Mouse (Mus musculus): ENCODE results near the gene Chst8.

Chst8 gene

GRCm38 (mm10) chr7:34669336-34669735 lies 143.2 kb downstream of the Chst8 start:
- no peak for ATAC-seq (ENCODE audit: low TSS enrichment)

GRCm38 (mm10) chr7:34667874-34668273 lies 144.6 kb downstream of the Chst8 start:
- ATAC-seq (ENCODE audit: low TSS enrichment) = no peak

GRCm38 (mm10) chr7:34663145-34663544 lies 149.4 kb downstream of the Chst8 start:
- no peak for ATAC-seq (ENCODE audit: low TSS enrichment)

GRCm38 (mm10) chr7:34662227-34662626 lies 150.3 kb downstream of the Chst8 start:
- no peak for ATAC-seq (ENCODE audit: low TSS enrichment)

GRCm38 (mm10) chr7:34659386-34660085 lies 153.0 kb downstream of the Chst8 start:
- ATAC-seq (ENCODE audit: low TSS enrichment) = no peak

GRCm38 (mm10) chr7:34656632-34657031 lies 155.9 kb downstream of the Chst8 start, which contains the start of gene Kctd15:
Gene Kctd15, minus strand, starts transcription at chr7:34656732.
- ATAC-seq (ENCODE audit: low TSS enrichment) = no peak

GRCm38 (mm10) chr7:34655086-34655839 lies 157.2 kb downstream of the Chst8 start:
- peak; percentile 83 for ATAC-seq (ENCODE audit: low TSS enrichment)

GRCm38 (mm10) chr7:34654441-34655085 lies 157.9 kb downstream of the Chst8 start:
- ATAC-seq (ENCODE audit: low TSS enrichment) = 0 out of 2 replicates have a peak, but pooled peaks have one; percentile 2

- ATAC-seq (ENCODE audit: low TSS enrichment) = no peak
These were observed 158.6 kb downstream of the Chst8 start for GRCm38 (mm10) chr7:34653731-34654440.

GRCm38 (mm10) chr7:34652751-34653502 lies 159.6 kb downstream of the Chst8 start:
- no peak for ATAC-seq (ENCODE audit: low TSS enrichment)

- ATAC-seq (ENCODE audit: low TSS enrichment) = no peak
These were observed 161.1 kb downstream of the Chst8 start for GRCm38 (mm10) chr7:34651381-34651780.

- peak; percentile 29; the same call in 1 of the 2 replicates for ATAC-seq (ENCODE audit: low TSS enrichment)
These were observed 165.5 kb downstream of the Chst8 start for GRCm38 (mm10) chr7:34647052-34647451.

- peak; percentile 96 for ATAC-seq (ENCODE audit: low TSS enrichment)
These were observed 166.2 kb downstream of the Chst8 start for GRCm38 (mm10) chr7:34646144-34646795.

GRCm38 (mm10) chr7:34645623-34646022 lies 166.9 kb downstream of the Chst8 start:
- ATAC-seq (ENCODE audit: low TSS enrichment) = no peak

- ATAC-seq (ENCODE audit: low TSS enrichment) = no peak
These were observed 167.9 kb downstream of the Chst8 start for GRCm38 (mm10) chr7:34644591-34644990.

GRCm38 (mm10) chr7:34643329-34643728 lies 169.2 kb downstream of the Chst8 start:
- ATAC-seq (ENCODE audit: low TSS enrichment) = no peak

GRCm38 (mm10) chr7:34641968-34642367 lies 170.5 kb downstream of the Chst8 start:
- no peak for ATAC-seq (ENCODE audit: low TSS enrichment)

- ATAC-seq (ENCODE audit: low TSS enrichment) = no peak
These were observed 172.7 kb downstream of the Chst8 start for GRCm38 (mm10) chr7:34639798-34640197.

GRCm38 (mm10) chr7:34636661-34637060 lies 175.8 kb downstream of the Chst8 start:
- ATAC-seq (ENCODE audit: low TSS enrichment) = no peak

GRCm38 (mm10) chr7:34632966-34633742 lies 179.4 kb downstream of the Chst8 start:
- no peak for ATAC-seq (ENCODE audit: low TSS enrichment)
